Mouse (Mus musculus) layer of hippocampus, adult 8-10 months (tissue): Measurements from ENCODE around the gene Reep3. TPM values are rescaled to one million over a fixed set of nuclear protein-coding genes. Genes with fewer than 3 reads are reported as not detected.

Experiments
- DNase-seq, 2 experiments: peaks; one replicate each; pipeline ENCODE4 v3.0.0; 2022; ENCODE audit warnings: low spot score in 2 of 2
- total RNA-seq, 4 experiments: library from RNA; stranded (reverse); gene quantifications; 2 replicates each; pipeline ENCODE4 v1.2.4; 2022

Reep3 gene
- total RNA-seq, 4 experiments from 2014 or later, result 21.0 to 24.7 (median 22.3) TPM

GRCm38 (mm10) chr10:66974417-66974816 lies 122.3 kb downstream of the Reep3 start:
- no peak for DNase-seq

- no peak for DNase-seq
Measured at GRCm38 (mm10) chr10:66973866-66974265, 122.9 kb downstream of the Reep3 start.

- no peak for DNase-seq
Measured at GRCm38 (mm10) chr10:66973274-66973673, 123.5 kb downstream of the Reep3 start.

- no peak for DNase-seq
Measured at GRCm38 (mm10) chr10:66970336-66971115, 126.2 kb downstream of the Reep3 start.

- no peak for DNase-seq
Measured at GRCm38 (mm10) chr10:66969581-66969980, 127.2 kb downstream of the Reep3 start.

GRCm38 (mm10) chr10:66969081-66969480 lies 127.7 kb downstream of the Reep3 start:
- DNase-seq, result no peak

- DNase-seq, result no peak
Measured at GRCm38 (mm10) chr10:66968541-66968940, 128.2 kb downstream of the Reep3 start.

- DNase-seq, result no peak
Measured at GRCm38 (mm10) chr10:66966391-66967109, 130.2 kb downstream of the Reep3 start.

GRCm38 (mm10) chr10:66960136-66960535 lies 136.6 kb downstream of the Reep3 start:
- DNase-seq, result no peak

Other genes with a start within 250 kb of the Reep3 start
- 100 to 1,000 TPM in 2 of 4 experiments, 10 to 100 TPM in 2; 90.8 to 103 (median 98.5) TPM for gene Jmjd1c, start 820 bp downstream of the Reep3 start, total RNA-seq
- gene Nrbf2, start 188.4 kb upstream of the Reep3 start, total RNA-seq, result 10 to 100 TPM; 16.6 to 22.1 (median 17.7) TPM